Mouse (Mus musculus): ENCODE measurements around the gene Gm281. TPM values are rescaled to one million over a fixed set of nuclear protein-coding genes. Genes with fewer than 3 reads are reported as not detected.

Gene Gm281
- polyA plus RNA-seq, 1 experiment from 2014 or later = not detected

- H3K27ac ChIP-seq (ENCODE audit: low read length) = no peak overlapping the region
- H3K36me3 ChIP-seq (ENCODE audit: control insufficient read depth, insufficient read depth) = no peaks in the 10 kb centered on the region
- H3K4me1 ChIP-seq (ENCODE audit: control insufficient read depth, insufficient read depth, low read length) = no peaks in the 10 kb centered on the region
- H3K27me3 ChIP-seq (ENCODE audit: control insufficient read depth, insufficient read depth, low read length) = no peaks in the 10 kb centered on the region
- 79% methylated on average over 1 of the region's 1 CpGs for WGBS
- no peak overlapping the region for H3K4me3 ChIP-seq (ENCODE audit: low read length)
- no peak overlapping the region for H3K4me2 ChIP-seq (ENCODE audit: low read depth, low read length)
- no peaks in the 10 kb centered on the region for H3K9me3 ChIP-seq (replicated peaks; ENCODE audit: control insufficient read depth, low read length)
- no peak overlapping the region for H3K9ac ChIP-seq (ENCODE audit: low read length)
- no peak for ATAC-seq (replicated peaks; ENCODE audit: extremely low read depth, insufficient read depth, low FRiP score)
Measured at GRCm38 (mm10) chr14:13906461-13906860, 7.8 kb downstream of the Gm281 start.

- Histone ChIP-seq H3K9me3 (replicated peaks; ENCODE audit: control insufficient read depth, low read length) (no peaks in the 10 kb centered on the region), H3K27me3 (ENCODE audit: control insufficient read depth, insufficient read depth, low read length) (peaks cover 7% of the 10 kb centered on the region; the same call in 1 of the 2 replicates), H3K4me2 (ENCODE audit: low read depth, low read length) (peak overlapping the region; percentile 90), H3K27ac (ENCODE audit: low read length) (no peak overlapping the region), H3K4me3 (ENCODE audit: low read length) (peak overlapping the region; percentile 61), H3K9ac (ENCODE audit: low read length) (peak overlapping the region; percentile 73), H3K4me1 (ENCODE audit: control insufficient read depth, insufficient read depth, low read length) (no peaks in the 10 kb centered on the region), H3K36me3 (ENCODE audit: control insufficient read depth, insufficient read depth) (no peaks in the 10 kb centered on the region)
- WGBS = under 1% methylated on average over 22 of the region's 22 CpGs
- peak; percentile 41; the same call in 1 of the 2 replicates for ATAC-seq (replicated peaks; ENCODE audit: extremely low read depth, insufficient read depth, low FRiP score)
Measured at GRCm38 (mm10) chr14:13901611-13902067, 12.6 kb downstream of the Gm281 start.

- no peaks in the 10 kb centered on the region for H3K27me3 ChIP-seq (ENCODE audit: control insufficient read depth, insufficient read depth, low read length)
- no peaks in the 10 kb centered on the region for H3K36me3 ChIP-seq (ENCODE audit: control insufficient read depth, insufficient read depth)
- no peaks in the 10 kb centered on the region for H3K9me3 ChIP-seq (replicated peaks; ENCODE audit: control insufficient read depth, low read length)
- no peak overlapping the region for H3K4me2 ChIP-seq (ENCODE audit: low read depth, low read length)
- H3K4me1 ChIP-seq (ENCODE audit: control insufficient read depth, insufficient read depth, low read length) = no peaks in the 10 kb centered on the region
- no peak overlapping the region for H3K4me3 ChIP-seq (ENCODE audit: low read length)
- no peak overlapping the region for H3K27ac ChIP-seq (ENCODE audit: low read length)
- no peak for ATAC-seq (replicated peaks; ENCODE audit: extremely low read depth, insufficient read depth, low FRiP score)
- H3K9ac ChIP-seq (ENCODE audit: low read length) = no peak overlapping the region
Measured at GRCm38 (mm10) chr14:13895198-13895597, 19.1 kb downstream of the Gm281 start.

GRCm38 (mm10) chr14:13893748-13894147, 20.5 kb downstream of the Gm281 start:
- Histone ChIP-seq H3K36me3 (ENCODE audit: control insufficient read depth, insufficient read depth) (no peaks in the 10 kb centered on the region), H3K4me2 (ENCODE audit: low read depth, low read length) (no peak overlapping the region), H3K27ac (ENCODE audit: low read length) (no peak overlapping the region), H3K4me3 (ENCODE audit: low read length) (no peak overlapping the region), H3K27me3 (ENCODE audit: control insufficient read depth, insufficient read depth, low read length) (no peaks in the 10 kb centered on the region), H3K4me1 (ENCODE audit: control insufficient read depth, insufficient read depth, low read length) (no peaks in the 10 kb centered on the region), H3K9me3 (replicated peaks; ENCODE audit: control insufficient read depth, low read length) (no peaks in the 10 kb centered on the region), H3K9ac (ENCODE audit: low read length) (no peak overlapping the region)
- no peak for ATAC-seq (replicated peaks; ENCODE audit: extremely low read depth, insufficient read depth, low FRiP score)
- WGBS = 75% methylated on average over 3 of the region's 3 CpGs

- no peak overlapping the region for H3K27ac ChIP-seq (ENCODE audit: low read length)
- H3K9ac ChIP-seq (ENCODE audit: low read length) = no peak overlapping the region
- H3K4me3 ChIP-seq (ENCODE audit: low read length) = no peak overlapping the region
- ATAC-seq (replicated peaks; ENCODE audit: extremely low read depth, insufficient read depth, low FRiP score) = no peak
- H3K9me3 ChIP-seq (replicated peaks; ENCODE audit: control insufficient read depth, low read length) = no peaks in the 10 kb centered on the region
- no peak overlapping the region for H3K4me2 ChIP-seq (ENCODE audit: low read depth, low read length)
- H3K27me3 ChIP-seq (ENCODE audit: control insufficient read depth, insufficient read depth, low read length) = no peaks in the 10 kb centered on the region
- no peaks in the 10 kb centered on the region for H3K36me3 ChIP-seq (ENCODE audit: control insufficient read depth, insufficient read depth)
- H3K4me1 ChIP-seq (ENCODE audit: control insufficient read depth, insufficient read depth, low read length) = no peaks in the 10 kb centered on the region
Measured at GRCm38 (mm10) chr14:13861416-13861815, 52.9 kb downstream of the Gm281 start.

GRCm38 (mm10) chr14:13812801-13813479, 101.3 kb downstream of the Gm281 start:
- no peaks in the 10 kb centered on the region for H3K27me3 ChIP-seq (ENCODE audit: control insufficient read depth, insufficient read depth, low read length)
- H3K9ac ChIP-seq (ENCODE audit: low read length) = no peak overlapping the region
- no peak overlapping the region for H3K4me3 ChIP-seq (ENCODE audit: low read length)
- H3K36me3 ChIP-seq (ENCODE audit: control insufficient read depth, insufficient read depth) = no peaks in the 10 kb centered on the region
- H3K4me2 ChIP-seq (ENCODE audit: low read depth, low read length) = no peak overlapping the region
- no peaks in the 10 kb centered on the region for H3K4me1 ChIP-seq (ENCODE audit: control insufficient read depth, insufficient read depth, low read length)
- no peak overlapping the region for H3K27ac ChIP-seq (ENCODE audit: low read length)
- no peak for ATAC-seq (replicated peaks; ENCODE audit: extremely low read depth, insufficient read depth, low FRiP score)
- WGBS = 79% methylated on average over 3 of the region's 3 CpGs
- H3K9me3 ChIP-seq (replicated peaks; ENCODE audit: control insufficient read depth, low read length) = no peaks in the 10 kb centered on the region

- 26% methylated on average over 1 of the region's 1 CpGs for WGBS
- Histone ChIP-seq H3K36me3 (ENCODE audit: control insufficient read depth, insufficient read depth) (no peaks in the 10 kb centered on the region), H3K9me3 (replicated peaks; ENCODE audit: control insufficient read depth, low read length) (no peaks in the 10 kb centered on the region), H3K9ac (ENCODE audit: low read length) (no peak overlapping the region), H3K27ac (ENCODE audit: low read length) (no peak overlapping the region), H3K4me2 (ENCODE audit: low read depth, low read length) (no peak overlapping the region), H3K27me3 (ENCODE audit: control insufficient read depth, insufficient read depth, low read length) (no peaks in the 10 kb centered on the region), H3K4me1 (ENCODE audit: control insufficient read depth, insufficient read depth, low read length) (no peaks in the 10 kb centered on the region), H3K4me3 (ENCODE audit: low read length) (no peak overlapping the region)
- ATAC-seq (replicated peaks; ENCODE audit: extremely low read depth, insufficient read depth, low FRiP score) = no peak
Measured at GRCm38 (mm10) chr14:13790446-13790845, 123.8 kb downstream of the Gm281 start.

GRCm38 (mm10) chr14:13790001-13790400, 124.3 kb downstream of the Gm281 start:
- Histone ChIP-seq H3K4me1 (ENCODE audit: control insufficient read depth, insufficient read depth, low read length) (no peaks in the 10 kb centered on the region), H3K36me3 (ENCODE audit: control insufficient read depth, insufficient read depth) (no peaks in the 10 kb centered on the region), H3K27ac (ENCODE audit: low read length) (no peak overlapping the region), H3K4me3 (ENCODE audit: low read length) (no peak overlapping the region), H3K27me3 (ENCODE audit: control insufficient read depth, insufficient read depth, low read length) (no peaks in the 10 kb centered on the region), H3K9ac (ENCODE audit: low read length) (no peak overlapping the region), H3K9me3 (replicated peaks; ENCODE audit: control insufficient read depth, low read length) (no peaks in the 10 kb centered on the region), H3K4me2 (ENCODE audit: low read depth, low read length) (no peak overlapping the region)
- WGBS = 19% methylated on average over 1 of the region's 1 CpGs
- no peak for ATAC-seq (replicated peaks; ENCODE audit: extremely low read depth, insufficient read depth, low FRiP score)

- Histone ChIP-seq H3K27me3 (ENCODE audit: control insufficient read depth, insufficient read depth, low read length) (no peaks in the 10 kb centered on the region), H3K36me3 (ENCODE audit: control insufficient read depth, insufficient read depth) (no peaks in the 10 kb centered on the region), H3K4me2 (ENCODE audit: low read depth, low read length) (no peak overlapping the region), H3K4me1 (ENCODE audit: control insufficient read depth, insufficient read depth, low read length) (no peaks in the 10 kb centered on the region), H3K27ac (ENCODE audit: low read length) (no peak overlapping the region), H3K4me3 (ENCODE audit: low read length) (no peak overlapping the region), H3K9ac (ENCODE audit: low read length) (no peak overlapping the region), H3K9me3 (replicated peaks; ENCODE audit: control insufficient read depth, low read length) (no peaks in the 10 kb centered on the region)
- WGBS = 76% methylated on average over 4 of the region's 4 CpGs
- ATAC-seq (replicated peaks; ENCODE audit: extremely low read depth, insufficient read depth, low FRiP score) = no peak
Measured at GRCm38 (mm10) chr14:13782970-13783369, 131.3 kb downstream of the Gm281 start.
